Mouse (Mus musculus) embryonic fibroblast, embryonic 13.5 days (primary cell): ENCODE results near the gene Gm20661.

Experiments used
- CTCF ChIP-seq: IDR thresholded peaks from 2 replicates; pipeline ENCODE4 v1.5.1; 2011; ENCODE audit warnings: mild to moderate bottlenecking, control low read depth, low read length, moderate library complexity, borderline replicate concordance; ENCODE audit not compliant: insufficient read depth
- POLR2A ChIP-seq: IDR thresholded peaks from 2 replicates; pipeline ENCODE4 v1.6.1; 2011; ENCODE audit warnings: low read depth, mild to moderate bottlenecking, control low read depth, low read length, moderate library complexity

- TF ChIP-seq POLR2A = peak; percentile 50
- TF ChIP-seq CTCF = no peak
These were observed 598 bp downstream of the Gm20661 start for GRCm38 (mm10) chr9:107983421-107983890.
